Mouse (Mus musculus) ES-Bruce4 (cell line): ENCODE measurements around the gene Klf13.

Experiments
- CTCF ChIP-seq: IDR thresholded peaks from one replicate; pipeline ENCODE4 v1.8.1; 2011; ENCODE audit warnings: low read depth, low read length
- POLR2A ChIP-seq: IDR thresholded peaks from one replicate; pipeline ENCODE4 v1.8.1; 2011; ENCODE audit warnings: low read length; ENCODE audit not compliant: insufficient read depth

DNA sequence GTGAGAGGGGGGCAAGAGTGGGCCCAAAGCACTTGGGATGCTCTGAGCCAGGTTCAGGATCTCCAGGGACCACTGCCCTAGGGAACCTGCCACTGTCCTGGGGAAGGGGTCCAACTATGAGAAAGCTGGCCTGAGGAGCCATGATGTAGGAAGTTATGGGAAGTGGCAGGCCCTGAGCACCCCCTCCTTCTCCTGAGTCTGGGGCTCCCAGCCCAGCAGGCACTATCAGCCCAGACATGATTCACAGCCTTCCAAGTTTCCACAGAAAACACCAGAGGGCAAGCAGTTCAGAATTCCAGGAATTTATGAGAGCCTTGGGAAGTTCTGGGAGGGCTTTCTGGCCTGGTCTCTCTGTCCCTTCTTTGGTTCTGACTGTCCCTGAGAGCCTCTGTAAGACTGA lies 63.0 kb downstream of the Klf13 start:
- no peak for TF ChIP-seq POLR2A
- no peak for TF ChIP-seq CTCF
